Mouse (Mus musculus): Measurements from ENCODE around the gene Twnk. TPM values are rescaled to one million over a fixed set of nuclear protein-coding genes. Genes with fewer than 3 reads are reported as not detected.

Twnk gene
- total and polyA plus RNA-seq, 3 experiments, result 11.9 to 32.1 (median 29.3) TPM

DNA sequence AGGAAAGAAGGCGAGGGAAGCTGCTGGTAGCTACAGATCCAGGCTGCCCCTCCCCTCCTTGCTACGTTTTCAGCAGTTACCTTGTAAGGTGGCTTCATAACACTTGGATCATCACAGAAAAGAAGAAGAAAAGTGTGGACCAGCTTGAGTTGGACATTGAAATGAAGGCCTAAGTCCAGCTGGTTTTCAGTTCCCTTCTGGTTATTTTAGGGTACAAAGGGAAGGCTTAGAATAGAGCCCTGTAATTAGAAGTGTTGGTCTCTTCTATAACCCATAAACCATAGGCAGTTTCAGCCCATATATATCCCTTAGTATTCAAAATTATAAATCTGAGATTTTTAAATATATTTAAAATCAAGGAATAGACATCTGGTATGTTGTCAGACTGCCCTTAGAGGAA is 24.7 kb upstream of the Twnk start:
- Histone ChIP-seq H3K27me3 (ENCODE audit: control insufficient read depth, insufficient read depth, low read length) (no peaks in the 10 kb centered on the region), H3K4me3 (no peak overlapping the region), H3K4me1 (ENCODE audit: control insufficient read depth, insufficient read depth, low read length) (peaks cover 1% of the 10 kb centered on the region; the same call in 1 of the 2 replicates), H3K27ac (no peak overlapping the region), H3K36me3 (ENCODE audit: control insufficient read depth, insufficient read depth, low read length) (no peaks in the 10 kb centered on the region), H3K9ac (ENCODE audit: low read depth, low read length) (no peak overlapping the region), H3K79me2 (replicated peaks; ENCODE audit: control insufficient read depth, insufficient read depth, low read length) (no peaks in the 10 kb centered on the region)
- no peak for DNase-seq
- TF ChIP-seq EP300 (IDR thresholded peaks at IDR 0.05; ENCODE audit: insufficient read depth, low read depth, low read length), result no peak
- TF ChIP-seq POLR2A (IDR thresholded peaks at IDR 0.05; ENCODE audit: insufficient read depth, low read depth, low read length), result no peak
- TF ChIP-seq CTCF (IDR thresholded peaks at IDR 0.05), result no peak
- intact Hi-C loops (cut with DNase I), result no loop called here
- 80% methylated on average over 2 of the region's 2 CpGs for WGBS

GRCm38 (mm10) chr19:44982477-44983115 is 22.9 kb upstream of the Twnk start:
- TF ChIP-seq EP300 (IDR thresholded peaks at IDR 0.05; ENCODE audit: insufficient read depth, low read depth, low read length), result no peak
- TF ChIP-seq CTCF (IDR thresholded peaks at IDR 0.05), result no peak
- no peak for TF ChIP-seq POLR2A (IDR thresholded peaks at IDR 0.05; ENCODE audit: insufficient read depth, low read depth, low read length)
- 44% methylated on average over 7 of the region's 7 CpGs for WGBS
- Histone ChIP-seq H3K27ac (no peak overlapping the region), H3K27me3 (ENCODE audit: control insufficient read depth, insufficient read depth, low read length) (no peaks in the 10 kb centered on the region), H3K9ac (ENCODE audit: low read depth, low read length) (no peak overlapping the region), H3K36me3 (ENCODE audit: control insufficient read depth, insufficient read depth, low read length) (no peaks in the 10 kb centered on the region), H3K4me3 (no peak overlapping the region), H3K4me1 (ENCODE audit: control insufficient read depth, insufficient read depth, low read length) (peaks cover 1% of the 10 kb centered on the region; the same call in 1 of the 2 replicates), H3K79me2 (replicated peaks; ENCODE audit: control insufficient read depth, insufficient read depth, low read length) (no peaks in the 10 kb centered on the region)
- no peak for DNase-seq
- intact Hi-C loops (cut with DNase I), result no loop called here

GRCm38 (mm10) chr19:44983366-44983765 is 22.1 kb upstream of the Twnk start:
- H3K27me3 ChIP-seq (ENCODE audit: control insufficient read depth, insufficient read depth, low read length), result no peaks in the 10 kb centered on the region
- intact Hi-C loops (cut with DNase I), result no loop called here
- H3K4me3 ChIP-seq, result no peak overlapping the region
- no peaks in the 10 kb centered on the region for H3K79me2 ChIP-seq (replicated peaks; ENCODE audit: control insufficient read depth, insufficient read depth, low read length)
- TF ChIP-seq POLR2A (IDR thresholded peaks at IDR 0.05; ENCODE audit: insufficient read depth, low read depth, low read length), result no peak
- WGBS, result 88% methylated on average over 6 of the region's 6 CpGs
- no peak overlapping the region for H3K9ac ChIP-seq (ENCODE audit: low read depth, low read length)
- no peak for DNase-seq
- peaks cover 1% of the 10 kb centered on the region; the same call in 1 of the 2 replicates for H3K4me1 ChIP-seq (ENCODE audit: control insufficient read depth, insufficient read depth, low read length)
- H3K36me3 ChIP-seq (ENCODE audit: control insufficient read depth, insufficient read depth, low read length), result no peaks in the 10 kb centered on the region
- no peak overlapping the region for H3K27ac ChIP-seq

GRCm38 (mm10) chr19:44984420-44984819 is 21.0 kb upstream of the Twnk start:
- no peak for TF ChIP-seq EP300 (IDR thresholded peaks at IDR 0.05; ENCODE audit: insufficient read depth, low read depth, low read length)
- TF ChIP-seq CTCF (IDR thresholded peaks at IDR 0.05), result no peak
- Histone ChIP-seq H3K4me1 (ENCODE audit: control insufficient read depth, insufficient read depth, low read length) (peaks cover 5% of the 10 kb centered on the region; the same call in 1 of the 2 replicates), H3K36me3 (ENCODE audit: control insufficient read depth, insufficient read depth, low read length) (no peaks in the 10 kb centered on the region), H3K27me3 (ENCODE audit: control insufficient read depth, insufficient read depth, low read length) (peaks cover 3% of the 10 kb centered on the region; the same call in 1 of the 2 replicates), H3K4me3 (no peak overlapping the region), H3K27ac (no peak overlapping the region), H3K9ac (ENCODE audit: low read depth, low read length) (no peak overlapping the region), H3K79me2 (replicated peaks; ENCODE audit: control insufficient read depth, insufficient read depth, low read length) (no peaks in the 10 kb centered on the region)
- intact Hi-C loops (cut with DNase I), result no loop called here
- WGBS, result 94% methylated on average over 4 of the region's 4 CpGs
- no peak for DNase-seq

GRCm38 (mm10) chr19:44985159-44985988 is 20.1 kb upstream of the Twnk start:
- no peak overlapping the region for H3K9ac ChIP-seq (ENCODE audit: low read depth, low read length)
- no peaks in the 10 kb centered on the region for H3K79me2 ChIP-seq (replicated peaks; ENCODE audit: control insufficient read depth, insufficient read depth, low read length)
- intact Hi-C loops (cut with DNase I), result no loop called here
- no peak overlapping the region for H3K27ac ChIP-seq
- no peak for DNase-seq
- peaks cover 3% of the 10 kb centered on the region; the same call in 1 of the 2 replicates for H3K27me3 ChIP-seq (ENCODE audit: control insufficient read depth, insufficient read depth, low read length)
- 30% methylated on average over 5 of the region's 5 CpGs for WGBS
- H3K4me3 ChIP-seq, result no peak overlapping the region
- H3K4me1 ChIP-seq (ENCODE audit: control insufficient read depth, insufficient read depth, low read length), result peaks cover 5% of the 10 kb centered on the region; the same call in 1 of the 2 replicates
- TF ChIP-seq CTCF (IDR thresholded peaks at IDR 0.05) (no peak), EP300 (IDR thresholded peaks at IDR 0.05; ENCODE audit: insufficient read depth, low read depth, low read length) (no peak), POLR2A (IDR thresholded peaks at IDR 0.05; ENCODE audit: insufficient read depth, low read depth, low read length) (no peak)
- no peaks in the 10 kb centered on the region for H3K36me3 ChIP-seq (ENCODE audit: control insufficient read depth, insufficient read depth, low read length)

DNA sequence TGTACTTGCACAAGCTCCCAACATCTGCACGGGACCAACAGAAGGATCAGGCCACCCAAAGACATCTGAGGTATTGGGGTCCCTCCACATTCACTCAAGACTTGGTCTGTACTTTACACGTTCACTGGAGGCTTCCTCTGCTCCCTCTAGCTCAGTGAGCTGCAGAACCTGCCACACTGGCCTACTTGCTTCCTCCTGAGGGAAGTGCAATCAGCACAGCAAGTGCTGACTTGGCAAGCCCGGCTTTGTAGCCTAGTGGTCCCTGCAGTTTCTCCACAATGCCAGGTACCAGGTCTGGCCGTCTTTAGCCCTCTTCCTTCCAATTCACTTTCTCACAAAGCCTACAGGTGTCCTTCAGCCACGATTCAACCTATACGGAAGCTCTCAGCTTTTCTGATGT is 18.5 kb upstream of the Twnk start:
- Histone ChIP-seq H3K27me3 (ENCODE audit: control insufficient read depth, insufficient read depth, low read length) (peaks cover 3% of the 10 kb centered on the region; the same call in 1 of the 2 replicates), H3K27ac (no peak overlapping the region), H3K4me3 (no peak overlapping the region), H3K4me1 (ENCODE audit: control insufficient read depth, insufficient read depth, low read length) (peaks cover 5% of the 10 kb centered on the region; the same call in 1 of the 2 replicates), H3K79me2 (replicated peaks; ENCODE audit: control insufficient read depth, insufficient read depth, low read length) (no peaks in the 10 kb centered on the region), H3K36me3 (ENCODE audit: control insufficient read depth, insufficient read depth, low read length) (no peaks in the 10 kb centered on the region), H3K9ac (ENCODE audit: low read depth, low read length) (no peak overlapping the region)
- WGBS, result 78% methylated on average over 6 of the region's 6 CpGs
- intact Hi-C loops (cut with DNase I), result no loop called here
- TF ChIP-seq EP300 (IDR thresholded peaks at IDR 0.05; ENCODE audit: insufficient read depth, low read depth, low read length), result no peak
- no peak for TF ChIP-seq POLR2A (IDR thresholded peaks at IDR 0.05; ENCODE audit: insufficient read depth, low read depth, low read length)
- TF ChIP-seq CTCF (IDR thresholded peaks at IDR 0.05), result no peak
- no peak for DNase-seq
